Mouse (Mus musculus) liver, adult 2 months (tissue): ENCODE results near the gene Sulf2.

Experiments
- CTCF ChIP-seq: fragments of 200-500 bp; IDR thresholded peaks from 2 replicates; pipeline ENCODE4 v1.5.1; 2011; ENCODE audit warnings: low read depth, low read length, control low read depth
- POLR2A ChIP-seq: fragments of 200-500 bp; IDR thresholded peaks from 2 replicates; pipeline ENCODE4 v1.6.1; 2011; ENCODE audit warnings: low read length, control low read depth; ENCODE audit not compliant: insufficient read depth; ENCODE audit errors: extremely low read depth

DNA sequence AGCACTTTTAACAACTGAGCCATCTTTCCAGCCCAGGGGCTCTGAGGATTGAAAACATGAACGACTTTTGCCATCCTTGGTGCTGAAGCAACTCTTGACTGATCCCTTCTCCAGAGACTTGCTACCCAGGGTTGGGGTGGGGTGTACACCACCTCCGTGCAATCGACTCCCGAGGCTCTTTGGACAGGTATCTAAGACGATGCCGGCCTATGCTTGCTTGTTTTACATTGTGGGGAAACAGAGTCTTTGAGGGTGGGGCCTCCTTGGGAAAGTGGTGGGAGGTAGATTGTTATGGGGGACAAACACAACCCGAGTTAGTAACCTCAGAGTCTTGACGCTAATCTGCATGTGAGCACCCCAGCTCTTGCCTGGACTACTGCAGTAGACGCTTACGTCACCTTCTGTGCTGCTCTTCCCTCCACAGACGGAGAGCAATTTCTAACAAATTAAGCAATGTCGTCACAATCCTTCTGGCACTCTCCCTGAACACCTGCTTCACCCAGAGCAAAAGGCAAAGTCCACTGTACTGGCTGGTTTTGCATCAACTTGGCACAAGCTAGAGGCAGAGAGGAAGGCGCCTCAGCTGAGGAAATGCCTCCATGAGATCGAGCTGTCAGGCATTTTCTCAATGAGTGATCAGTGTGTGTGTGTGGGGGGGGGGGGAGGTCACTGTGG is 33.6 kb downstream of the Sulf2 start:
- TF ChIP-seq CTCF (no peak), POLR2A (no peak)
